Mouse (Mus musculus): ENCODE measurements at regions not wholly inside any gene's neighbourhood (a gene's known extent, or its start where the extent isn't known, plus 50 kb on each side); places are given as distances from the start of the nearest gene placed in this dataset.

DNA sequence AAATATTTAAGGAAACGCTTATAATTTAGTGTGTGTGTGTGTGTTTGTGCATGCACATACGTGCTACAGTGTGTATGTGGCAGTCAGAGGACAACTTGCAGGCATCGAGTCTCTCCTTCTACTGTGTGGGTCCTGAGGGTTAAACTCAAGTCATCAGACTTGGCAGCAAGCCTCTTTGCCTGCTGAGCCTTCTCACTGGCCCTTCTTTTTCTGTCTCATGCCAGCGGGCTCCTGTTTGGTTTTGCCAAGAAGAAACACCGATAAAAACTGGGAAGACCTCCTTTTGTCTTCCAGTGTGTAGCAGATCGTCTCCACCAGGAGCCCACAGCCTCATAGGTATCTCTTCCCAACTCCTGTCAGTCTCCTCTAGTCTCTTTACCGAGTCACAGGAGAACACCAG, 81.9 kb upstream of the Rbpj start:
- no peak for DNase-seq

DNA sequence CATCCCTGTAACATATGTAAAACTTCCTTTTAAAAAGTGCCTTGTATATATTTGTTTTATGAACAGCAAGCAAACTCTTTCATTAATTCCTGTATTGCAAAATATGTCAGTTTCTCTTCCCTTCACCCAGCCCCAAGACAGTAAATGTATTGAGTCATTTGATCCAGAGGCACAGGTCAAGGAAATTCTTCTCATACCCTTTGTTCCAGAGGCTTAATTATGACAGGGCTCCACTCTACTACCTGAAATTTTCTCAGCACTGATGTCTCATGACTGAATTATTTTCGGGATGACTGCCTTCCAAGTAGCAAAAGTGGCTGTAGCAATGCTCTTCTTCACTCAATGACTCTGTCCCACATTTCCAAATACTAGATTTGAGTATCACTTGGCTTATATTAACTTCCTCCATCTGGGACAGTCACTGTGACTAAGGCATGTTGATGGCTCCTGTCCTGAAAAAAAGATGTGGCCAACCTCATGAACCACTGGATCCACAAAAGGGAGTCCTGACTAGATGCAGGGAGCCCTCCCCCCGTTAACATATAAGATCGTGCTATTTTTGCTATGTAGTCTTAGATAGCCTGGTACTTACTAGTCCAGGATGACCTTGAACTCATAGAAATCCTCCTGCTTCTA, 80.3 kb upstream of the Rbpj start:
- DNase-seq, result no peak

DNA sequence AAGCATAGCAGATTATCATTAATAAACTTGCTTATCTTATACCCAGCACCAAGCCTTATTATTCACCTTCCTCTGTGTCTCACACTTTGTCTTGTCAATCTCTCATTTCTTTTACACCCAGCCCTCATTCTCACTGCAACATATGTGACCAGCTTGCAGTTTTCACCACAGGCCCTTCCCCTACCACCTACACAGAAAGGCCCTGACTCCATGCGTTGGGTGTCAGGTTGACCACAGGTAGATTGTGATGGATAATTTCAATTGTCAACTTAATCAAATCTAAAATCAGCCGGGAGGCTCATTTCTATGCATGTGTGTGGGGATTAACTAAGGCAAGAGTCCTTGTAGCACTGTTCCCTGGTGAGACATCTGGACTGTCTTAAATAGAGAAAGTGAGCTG, 72.4 kb upstream of the Rbpj start:
- DNase-seq, result no peak

DNA sequence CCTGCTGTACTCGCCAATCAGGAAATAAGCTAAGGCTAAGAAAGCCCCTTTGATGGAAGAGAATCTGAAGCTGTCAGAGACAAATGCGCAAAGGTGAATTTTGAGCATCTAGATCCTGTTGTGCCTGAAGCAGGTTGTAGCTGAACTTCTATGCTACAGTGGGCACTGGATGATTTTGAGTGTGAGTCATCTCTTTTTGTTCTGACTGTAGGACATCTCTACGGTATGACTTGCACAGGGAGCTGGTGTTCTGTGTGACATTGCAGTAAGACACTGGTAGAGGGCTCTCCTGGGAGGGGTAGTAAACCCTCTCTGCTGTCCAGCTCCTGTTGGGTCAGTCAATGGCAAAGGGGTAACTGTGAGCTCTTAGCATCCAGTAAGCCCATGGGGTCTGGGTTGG, 71.4 kb upstream of the Rbpj start:
- DNase-seq, result no peak

DNA sequence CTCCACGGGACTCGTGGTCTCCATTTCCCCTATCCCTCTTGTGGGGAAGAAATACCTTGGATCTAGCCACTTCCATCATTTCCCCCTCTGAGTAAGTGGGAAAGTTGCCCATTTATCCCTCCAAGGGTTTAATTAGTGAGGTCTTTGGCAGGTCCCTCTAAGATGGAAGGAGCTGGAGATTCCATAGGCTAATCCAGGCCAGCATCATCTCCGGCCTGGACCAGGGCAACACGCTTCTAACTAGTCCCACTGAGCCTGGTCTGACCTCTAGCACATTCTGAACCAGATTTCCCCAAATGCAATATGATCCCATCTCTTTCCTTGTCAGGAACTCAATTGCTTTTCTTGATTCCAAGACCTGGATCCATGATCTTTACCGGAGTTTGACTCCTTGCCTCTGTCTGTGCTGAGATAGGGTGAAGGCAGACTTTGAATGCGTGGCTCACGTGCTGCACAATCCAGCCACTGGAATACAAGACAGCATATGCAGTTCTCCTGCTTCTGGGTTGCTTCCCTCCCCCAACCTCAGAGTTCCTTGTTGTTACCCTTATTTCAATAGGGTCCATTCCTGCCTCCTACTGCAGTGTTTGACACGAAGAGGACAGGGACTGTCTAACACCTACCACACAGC, 67.4 kb upstream of the Rbpj start:
- DNase-seq, result no peak

DNA sequence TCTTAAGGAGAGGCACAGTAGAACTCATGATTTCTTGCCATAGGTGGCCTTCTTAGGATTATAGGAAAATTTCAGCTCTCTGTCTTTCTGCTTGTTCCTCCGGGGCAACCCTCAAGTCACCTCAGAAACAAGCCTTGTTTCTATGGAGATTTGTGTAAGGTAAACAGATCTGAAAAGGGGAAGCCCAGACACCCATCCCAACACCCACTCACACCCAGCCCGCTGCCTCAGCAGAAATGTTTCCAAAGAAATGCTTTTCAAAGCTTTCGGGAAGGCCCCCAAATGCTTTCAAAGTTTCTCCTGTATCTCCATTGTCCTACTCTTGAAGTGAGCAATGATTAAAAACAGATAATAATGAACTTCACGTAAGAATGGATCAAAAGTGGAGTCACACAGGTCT, 64.9 kb upstream of the Rbpj start:
- DNase-seq, result no peak

DNA sequence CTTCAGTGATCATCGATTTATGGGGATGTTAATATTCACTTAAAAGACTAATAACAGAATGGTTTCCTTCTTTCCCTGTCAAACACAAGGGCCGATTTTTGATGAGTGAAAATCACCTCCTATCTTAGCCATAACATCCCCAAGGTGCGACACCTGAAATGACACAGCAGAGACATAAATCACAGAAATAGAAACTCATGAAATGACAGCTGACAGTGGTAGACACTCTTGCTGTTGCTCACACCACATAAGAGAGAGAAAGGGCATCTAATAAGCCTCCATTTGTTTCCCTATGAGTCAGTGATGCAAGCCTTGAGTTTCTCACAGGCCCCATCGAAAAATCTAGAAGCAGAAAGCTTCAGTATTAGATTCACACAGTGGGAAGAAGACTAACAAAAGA, 63.9 kb upstream of the Rbpj start:
- no peak for DNase-seq

DNA sequence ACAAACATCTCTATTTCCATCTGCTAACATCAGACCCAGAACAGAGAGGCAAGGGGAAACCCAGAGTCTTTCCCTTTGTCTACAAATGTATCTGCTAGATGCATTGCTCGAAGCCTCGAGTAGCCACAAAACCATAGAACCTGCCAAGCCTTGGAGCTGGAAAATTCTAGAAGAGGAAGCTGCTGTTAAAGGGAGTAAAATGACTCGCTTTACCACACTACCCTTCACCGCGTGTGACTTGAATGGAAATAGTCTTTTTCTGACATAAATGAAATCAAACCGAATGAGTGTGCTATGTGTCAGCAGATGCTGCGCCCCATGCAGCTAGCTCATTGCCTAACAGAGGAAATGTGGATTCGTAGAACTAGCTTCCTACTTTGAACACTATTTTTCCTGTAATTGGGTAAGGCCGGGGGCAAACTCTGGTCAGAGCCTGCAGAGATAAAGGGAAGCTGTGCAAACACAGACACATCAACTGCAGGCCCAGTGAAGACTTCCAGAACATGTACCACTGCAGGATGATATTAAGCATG, 63.3 kb upstream of the Rbpj start:
- no peak for DNase-seq

DNA sequence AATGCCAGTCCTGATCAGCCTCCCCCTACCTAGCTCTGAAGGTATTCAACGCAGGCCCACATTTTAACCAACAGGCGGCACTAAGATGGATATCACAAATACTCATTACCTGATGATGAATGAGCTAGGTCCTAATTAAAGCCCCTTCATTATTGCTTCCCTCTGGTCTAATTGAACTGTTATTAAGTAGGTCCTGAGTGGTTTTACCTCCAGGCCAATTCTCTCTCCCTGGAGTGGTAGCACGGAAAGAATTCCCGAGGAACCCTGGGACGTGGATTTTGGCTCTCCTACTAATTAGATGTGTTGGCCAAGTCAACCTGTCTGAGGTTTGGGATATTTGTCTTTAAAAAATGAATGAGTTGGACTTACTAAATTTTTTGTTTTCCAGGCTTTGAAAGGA, 60.0 kb upstream of the Rbpj start:
- DNase-seq, result no peak

DNA sequence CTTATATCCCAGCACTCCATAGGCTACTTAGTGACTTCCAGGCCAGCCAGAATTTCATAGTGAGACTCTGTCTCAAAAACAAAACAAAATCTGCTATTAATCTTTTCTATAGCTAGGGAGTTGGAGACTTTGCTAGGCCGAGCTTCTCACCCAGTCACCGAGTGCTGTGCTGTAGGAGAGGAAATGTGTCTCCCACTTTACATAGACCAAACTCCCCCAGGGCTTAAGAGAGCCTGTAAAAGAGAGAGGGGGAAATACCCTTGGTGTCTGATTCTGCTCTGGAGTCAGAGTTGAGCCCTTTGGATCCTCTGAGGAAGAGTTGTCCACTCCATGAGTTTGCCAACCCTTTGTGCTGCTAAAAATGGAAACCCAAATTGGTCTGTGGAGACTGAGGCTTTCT, 58.3 kb upstream of the Rbpj start:
- DNase-seq, result no peak

DNA sequence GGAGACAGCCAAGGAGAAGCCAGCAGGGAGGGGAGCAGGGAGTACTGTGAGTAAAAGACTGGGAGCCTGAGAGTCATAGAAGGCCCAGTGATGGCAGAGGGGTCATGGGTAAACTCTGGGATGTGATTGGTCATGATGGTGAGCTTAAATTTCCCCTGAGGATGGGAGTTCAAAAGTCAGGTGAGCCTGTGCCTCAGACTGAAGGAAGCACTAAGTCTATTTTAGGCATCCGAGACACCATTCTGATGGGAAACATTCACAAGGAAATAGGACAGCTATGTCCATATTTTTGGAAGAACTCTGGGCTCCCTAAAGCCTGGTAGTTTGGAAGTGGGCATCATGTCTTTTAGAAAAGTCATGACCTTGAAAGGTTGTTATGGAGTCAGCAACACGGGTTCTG, 57.7 kb upstream of the Rbpj start:
- no peak for DNase-seq

DNA sequence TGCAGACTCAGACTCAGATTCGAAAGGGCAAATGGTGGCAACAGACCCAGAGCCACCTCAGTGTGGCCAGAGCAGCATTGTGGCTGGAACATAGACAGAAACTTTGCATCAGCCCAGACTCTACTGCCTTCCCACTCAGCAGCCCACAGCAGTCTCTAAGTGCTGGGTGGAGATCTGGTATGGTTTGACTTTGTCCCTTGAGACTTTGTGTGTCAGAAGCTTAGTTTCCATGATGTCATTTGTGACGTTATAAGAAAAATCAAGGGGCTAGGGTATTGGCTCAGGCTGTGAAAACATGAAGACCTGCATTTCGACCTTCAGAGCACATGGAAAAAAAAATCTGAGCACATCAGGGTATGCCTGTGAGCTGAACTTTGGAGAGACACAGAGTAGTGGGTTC, 56.2 kb upstream of the Rbpj start:
- DNase-seq, result no peak

DNA sequence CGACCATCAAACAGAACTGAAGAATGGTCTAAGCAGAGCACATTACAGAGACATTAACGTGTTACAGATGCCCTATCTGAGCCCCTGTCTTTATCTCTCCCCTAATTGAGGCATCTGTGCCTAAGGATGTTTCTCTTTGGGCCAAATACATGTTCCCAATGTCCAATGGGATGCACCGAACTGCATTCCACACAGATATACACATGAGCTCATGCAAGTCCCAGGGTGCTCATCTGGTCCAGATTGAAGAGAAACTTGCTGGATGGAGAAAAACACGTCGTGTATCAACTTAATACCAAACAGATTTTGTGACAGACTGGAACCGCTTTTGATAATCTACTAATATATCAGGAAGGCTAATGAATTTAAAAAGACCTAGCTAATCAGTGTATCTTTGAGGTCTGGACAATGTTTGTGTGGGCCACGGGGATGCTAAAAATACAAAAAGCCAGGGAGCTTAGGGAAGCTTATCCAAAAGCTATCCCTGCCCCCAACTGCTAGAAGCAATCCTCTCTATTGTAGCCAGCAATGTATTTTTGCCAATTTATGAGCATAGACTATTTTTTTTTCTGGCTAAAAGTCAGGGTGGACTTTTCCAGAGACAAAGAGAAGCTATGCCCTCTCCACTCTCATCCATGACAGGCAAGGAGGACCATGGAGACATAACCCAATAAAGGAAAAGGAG, 53.4 kb upstream of the Rbpj start:
- DNase-seq, result no peak

DNA sequence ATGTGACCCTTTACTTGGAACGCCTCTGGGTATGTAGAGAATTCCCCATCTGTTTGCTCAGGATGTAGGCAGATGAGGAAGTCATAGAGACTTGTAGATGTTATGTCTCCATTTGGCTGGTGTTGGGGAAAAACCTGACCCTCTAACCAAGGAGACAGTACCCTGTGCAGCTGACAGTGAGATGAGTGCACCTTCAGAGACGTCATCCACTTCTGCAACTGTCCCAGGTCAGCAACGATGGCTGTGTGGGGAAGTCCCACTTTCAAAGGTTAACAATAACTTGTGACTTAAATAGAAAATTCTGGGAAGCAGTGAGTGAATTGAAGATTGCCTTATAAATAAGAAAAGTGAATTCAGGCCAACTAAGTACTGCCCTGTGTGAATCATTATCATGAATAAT, 52.3 kb upstream of the Rbpj start:
- DNase-seq, result no peak

DNA sequence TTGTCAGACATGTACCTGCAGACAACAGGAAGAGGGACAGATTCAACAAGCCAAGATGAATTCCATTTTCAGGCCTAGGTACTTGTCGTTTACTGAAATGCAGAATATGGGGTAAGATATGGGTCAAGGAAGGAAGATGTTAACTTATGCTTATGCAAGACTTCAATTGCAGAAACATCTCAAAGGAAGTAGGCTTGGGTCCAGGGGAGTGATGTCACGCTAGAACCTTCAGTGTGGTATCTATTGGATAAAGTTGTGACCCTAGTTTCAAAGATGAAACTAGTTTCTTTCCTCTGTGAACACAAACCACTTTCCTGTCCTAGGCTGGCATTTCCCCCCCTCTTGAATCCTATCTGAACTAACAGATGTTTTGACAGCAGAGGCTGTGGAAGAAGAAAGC, 50.5 kb upstream of the Rbpj start:
- DNase-seq, result no peak
